Mouse (Mus musculus): ENCODE measurements around the gene Prtn3. TPM values are rescaled to one million over a fixed set of nuclear protein-coding genes. Genes with fewer than 3 reads are reported as not detected.

Gene Prtn3
- polyA plus RNA-seq, 1 experiment from 2014 or later, result 131 TPM

- Histone ChIP-seq H3K27ac (replicated peaks) (peak within 1 kb of the TSS; percentile 82; the same call in 1 of the 2 replicates), H3K36me3 (replicated peaks) (peaks cover 45% of the 10 kb centered on the region), H3K4me3 (replicated peaks) (no peak within 1 kb of the TSS), H3K4me2 (peak within 1 kb of the TSS; percentile 72; the same call in 1 of the 2 replicates), H3K4me1 (replicated peaks) (peaks cover 68% of the 10 kb centered on the region), H3K9me3 (replicated peaks) (no peaks in the 10 kb centered on the region), H3K9ac (no peak within 1 kb of the TSS), H3K27me3 (no peaks in the 10 kb centered on the region)
- no peak for ATAC-seq (ENCODE audit: insufficient read depth)
- WGBS (ENCODE audit: insufficient replicate concordance), result 86% methylated on average over 4 of the region's 4 CpGs
Measured at GRCm38 (mm10) chr10:79910556-79910955, 36.3 kb downstream of the Prtn3 start, which contains the start of gene Gm26602. TSS of gene Gm26602 (plus strand) at chr10:79910856.

GRCm38 (mm10) chr10:79912412-79912811 lies 38.1 kb downstream of the Prtn3 start:
- no peak overlapping the region for H3K27ac ChIP-seq (replicated peaks)
- H3K9ac ChIP-seq, result no peak overlapping the region
- peaks cover 29% of the 10 kb centered on the region; the same call in 1 of the 2 replicates for H3K36me3 ChIP-seq (replicated peaks)
- no peak overlapping the region for H3K4me2 ChIP-seq
- WGBS (ENCODE audit: insufficient replicate concordance), result 72% methylated on average over 20 of the region's 20 CpGs
- H3K27me3 ChIP-seq, result peaks cover 5% of the 10 kb centered on the region
- no peak overlapping the region for H3K4me3 ChIP-seq (replicated peaks)
- H3K4me1 ChIP-seq (replicated peaks), result peaks cover 78% of the 10 kb centered on the region
- H3K9me3 ChIP-seq (replicated peaks), result no peaks in the 10 kb centered on the region
- ATAC-seq (ENCODE audit: insufficient read depth), result no peak

- H3K27ac ChIP-seq (replicated peaks), result peak overlapping the region; percentile 87
- whole genome bisulfite sequencing (ENCODE audit: insufficient replicate concordance), result 21% methylated on average over 11 of the region's 11 CpGs
- no peaks in the 10 kb centered on the region for H3K9me3 ChIP-seq (replicated peaks)
- peak; percentile 73 for ATAC-seq (ENCODE audit: insufficient read depth)
- H3K4me2 ChIP-seq, result peak overlapping the region; percentile 97
- H3K36me3 ChIP-seq (replicated peaks), result peaks cover 29% of the 10 kb centered on the region; the same call in 1 of the 2 replicates
- H3K9ac ChIP-seq, result peak overlapping the region; percentile 88
- H3K4me1 ChIP-seq (replicated peaks), result peaks cover 84% of the 10 kb centered on the region
- peak overlapping the region; percentile 77 for H3K4me3 ChIP-seq (replicated peaks)
- peaks cover 24% of the 10 kb centered on the region for H3K27me3 ChIP-seq
Measured at GRCm38 (mm10) chr10:79914131-79914947, 40.1 kb downstream of the Prtn3 start.

- peak overlapping the region; percentile 88 for H3K9ac ChIP-seq
Measured at GRCm38 (mm10) chr10:79914948-79915596, 40.8 kb downstream of the Prtn3 start.

GRCm38 (mm10) chr10:79916081-79916480 lies 41.8 kb downstream of the Prtn3 start:
- ATAC-seq (ENCODE audit: insufficient read depth), result no peak
- H3K27ac ChIP-seq (replicated peaks), result peak overlapping the region; percentile 87
- 8% methylated on average over 8 of the region's 8 CpGs for WGBS (ENCODE audit: insufficient replicate concordance)

More at GRCm38 (mm10) chr10:79914948-79915596, 40.8 kb downstream of the Prtn3 start:
- peak overlapping the region; percentile 77 for H3K4me3 ChIP-seq (replicated peaks)
- peak overlapping the region; percentile 87 for H3K27ac ChIP-seq (replicated peaks)
- ATAC-seq (ENCODE audit: insufficient read depth), result 0 out of 2 replicates have a peak, but pooled peaks have one; percentile 0
- no peaks in the 10 kb centered on the region for H3K9me3 ChIP-seq (replicated peaks)
- H3K4me1 ChIP-seq (replicated peaks), result peaks cover 84% of the 10 kb centered on the region
- 31% methylated on average over 7 of the region's 7 CpGs for WGBS (ENCODE audit: insufficient replicate concordance)
- H3K27me3 ChIP-seq, result peaks cover 32% of the 10 kb centered on the region
- peak overlapping the region; percentile 97 for H3K4me2 ChIP-seq
- H3K36me3 ChIP-seq (replicated peaks), result peaks cover 29% of the 10 kb centered on the region; the same call in 1 of the 2 replicates

GRCm38 (mm10) chr10:79916808-79917531 lies 42.7 kb downstream of the Prtn3 start, which contains the start of gene Kiss1r:
TSS of gene Kiss1r (plus strand) at chr10:79916971.
- Histone ChIP-seq H3K27ac (replicated peaks) (peak within 1 kb of the TSS; percentile 87), H3K9me3 (replicated peaks) (no peaks in the 10 kb centered on the region), H3K27me3 (peaks cover 51% of the 10 kb centered on the region), H3K36me3 (replicated peaks) (peaks cover 12% of the 10 kb centered on the region; the same call in 1 of the 2 replicates), H3K9ac (peak within 1 kb of the TSS; percentile 88), H3K4me2 (peak within 1 kb of the TSS; percentile 97), H3K4me3 (replicated peaks) (peak within 1 kb of the TSS; percentile 77), H3K4me1 (replicated peaks) (peaks cover 97% of the 10 kb centered on the region)
- peak; percentile 76 for ATAC-seq (ENCODE audit: insufficient read depth)
- WGBS (ENCODE audit: insufficient replicate concordance), result 2% methylated on average over 42 of the region's 42 CpGs

More at GRCm38 (mm10) chr10:79916081-79916480, 41.8 kb downstream of the Prtn3 start:
- H3K4me1 ChIP-seq (replicated peaks), result peaks cover 93% of the 10 kb centered on the region
- H3K9ac ChIP-seq, result peak overlapping the region; percentile 88
- no peaks in the 10 kb centered on the region for H3K9me3 ChIP-seq (replicated peaks)
- H3K4me2 ChIP-seq, result peak overlapping the region; percentile 97
- H3K4me3 ChIP-seq (replicated peaks), result peak overlapping the region; percentile 77
- H3K27me3 ChIP-seq, result peaks cover 42% of the 10 kb centered on the region
- peaks cover 21% of the 10 kb centered on the region; the same call in 1 of the 2 replicates for H3K36me3 ChIP-seq (replicated peaks)

- Histone ChIP-seq H3K4me2 (peak overlapping the region; percentile 97), H3K4me3 (replicated peaks) (peak overlapping the region; percentile 77), H3K27ac (replicated peaks) (peak overlapping the region; percentile 87; the same call in 1 of the 2 replicates), H3K36me3 (replicated peaks) (0 out of 2 replicates have a peak, but pooled peaks cover 6% of the 10 kb centered on the region), H3K4me1 (replicated peaks) (peaks cover 92% of the 10 kb centered on the region), H3K27me3 (peaks cover 57% of the 10 kb centered on the region), H3K9me3 (replicated peaks) (no peaks in the 10 kb centered on the region), H3K9ac (no peak overlapping the region)
- no peak for ATAC-seq (ENCODE audit: insufficient read depth)
- WGBS (ENCODE audit: insufficient replicate concordance), result 55% methylated on average over 5 of the region's 5 CpGs
Measured at GRCm38 (mm10) chr10:79917532-79918100, 43.3 kb downstream of the Prtn3 start.

GRCm38 (mm10) chr10:79918231-79919078 lies 44.2 kb downstream of the Prtn3 start:
- H3K4me1 ChIP-seq (replicated peaks), result peaks cover 86% of the 10 kb centered on the region
- H3K27me3 ChIP-seq, result peaks cover 65% of the 10 kb centered on the region
- no peaks in the 10 kb centered on the region for H3K36me3 ChIP-seq (replicated peaks)
- 15% methylated on average over 35 of the region's 35 CpGs for WGBS (ENCODE audit: insufficient replicate concordance)
- H3K9ac ChIP-seq, result 0 out of 2 replicates have a peak overlapping the region, but pooled peaks have one; percentile 6
- no peak overlapping the region for H3K27ac ChIP-seq (replicated peaks)
- peak overlapping the region; percentile 41 for H3K4me2 ChIP-seq
- no peaks in the 10 kb centered on the region for H3K9me3 ChIP-seq (replicated peaks)
- no peak overlapping the region for H3K4me3 ChIP-seq (replicated peaks)
- no peak for ATAC-seq (ENCODE audit: insufficient read depth)

- WGBS (ENCODE audit: insufficient replicate concordance), result 11% methylated on average over 21 of the region's 21 CpGs
- Histone ChIP-seq H3K4me1 (replicated peaks) (peaks cover 78% of the 10 kb centered on the region), H3K9me3 (replicated peaks) (no peaks in the 10 kb centered on the region), H3K27me3 (peaks cover 67% of the 10 kb centered on the region), H3K36me3 (replicated peaks) (no peaks in the 10 kb centered on the region), H3K27ac (replicated peaks) (no peak overlapping the region), H3K9ac (no peak overlapping the region), H3K4me3 (replicated peaks) (no peak overlapping the region), H3K4me2 (peak overlapping the region; percentile 41)
- ATAC-seq (ENCODE audit: insufficient read depth), result no peak
Measured at GRCm38 (mm10) chr10:79919251-79919849, 45.1 kb downstream of the Prtn3 start.

Measured in liver, embryonic 15.5 days (tissue).